Mouse (Mus musculus) MEL (cell line): ENCODE measurements at regions not wholly inside any gene's neighbourhood (a gene's known extent, or its start where the extent isn't known, plus 50 kb on each side); places are given as distances from the start of the nearest gene placed in this dataset.

Experiments
- DNase-seq: peaks from one replicate; pipeline ENCODE4 v3.0.0; 2011; ENCODE audit warnings: low read depth, low spot score
- H3K27ac ChIP-seq: 2 replicates; pipeline ENCODE4 v1.5.1; 2012; ENCODE audit warnings: low read depth, mild to moderate bottlenecking, control low read depth, low read length, moderate library complexity; ENCODE audit not compliant: control insufficient read depth
- H3K27me3 ChIP-seq, 2 experiments: fragments of 150-350 bp in 1 of 2; sonication (generic) in 1 of 2; 2 replicates each; pipeline ENCODE4 v1.6.1; 2012; ENCODE audit warnings: low read length in 2 of 2, mild to moderate bottlenecking in 2 of 2, improper control_type of control experiment in 1 of 2, moderate library complexity in 1 of 2; ENCODE audit not compliant: insufficient read depth in 2 of 2, control insufficient read depth in 1 of 2
- H3K36me3 ChIP-seq, 2 experiments: 2 replicates each; pipeline ENCODE4 v1.6.1; 2012 to 2014; ENCODE audit warnings: low read length in 2 of 2, improper control_type of control experiment in 1 of 2, inconsistent platforms in 1 of 2, mild to moderate bottlenecking in 1 of 2; ENCODE audit not compliant: insufficient read depth in 2 of 2, control insufficient read depth in 1 of 2
- H3K4me1 ChIP-seq, 2 experiments: fragments of 150-350 bp in 1 of 2; sonication (generic) in 1 of 2; 2 replicates each; pipeline ENCODE4 v1.6.1; 2012; ENCODE audit warnings: low read length in 2 of 2, improper control_type of control experiment in 1 of 2, mild to moderate bottlenecking in 1 of 2; ENCODE audit not compliant: insufficient read depth in 2 of 2, control insufficient read depth in 1 of 2
- H3K4me3 ChIP-seq, 2 experiments: fragments of 150-350 bp in 1 of 2; sonication (generic) in 1 of 2; 2 replicates each; pipeline ENCODE4 v1.5.1; 2012; ENCODE audit warnings: low read depth in 2 of 2, low read length in 2 of 2, mild to moderate bottlenecking in 2 of 2, moderate library complexity in 2 of 2, control low read depth in 1 of 2, improper control_type of control experiment in 1 of 2; ENCODE audit not compliant: control insufficient read depth in 1 of 2, insufficient read depth in 1 of 2
- H3K79me2 ChIP-seq: 2 replicates; pipeline ENCODE4 v1.6.1; 2012; ENCODE audit warnings: mild to moderate bottlenecking, low read length, moderate library complexity; ENCODE audit not compliant: control insufficient read depth, poor library complexity, insufficient read depth
- H3K9ac ChIP-seq: 2 replicates; pipeline ENCODE4 v1.6.1; 2012; ENCODE audit warnings: low read depth, mild to moderate bottlenecking, control low read depth, low read length, moderate library complexity; ENCODE audit not compliant: control insufficient read depth, poor library complexity, severe bottlenecking
- H3K9me3 ChIP-seq: fragments of 150-350 bp; sonication (generic); replicated peaks from 2 replicates; pipeline ENCODE4 v1.6.1; 2012; ENCODE audit warnings: mild to moderate bottlenecking, low read length, improper control_type of control experiment, moderate library complexity; ENCODE audit not compliant: insufficient read depth
- BHLHE40 ChIP-seq: IDR thresholded peaks from 2 replicates; pipeline ENCODE4 v1.6.1; 2012; ENCODE audit warnings: low read depth, mild to moderate bottlenecking, inconsistent platforms, low read length, improper control_type of control experiment, borderline replicate concordance
- CHD1 ChIP-seq: IDR thresholded peaks from 2 replicates; pipeline ENCODE4 v1.6.1; 2012; ENCODE audit warnings: low read depth, mild to moderate bottlenecking, inconsistent platforms, low read length, improper control_type of control experiment
- E2F4 ChIP-seq: IDR thresholded peaks from 2 replicates; pipeline ENCODE4 v1.6.1; 2011; ENCODE audit warnings: low read depth, low read length, improper control_type of control experiment, borderline replicate concordance
- GABPA ChIP-seq: IDR thresholded peaks from 2 replicates; pipeline ENCODE4 v1.6.1; 2012; ENCODE audit warnings: low read depth, mild to moderate bottlenecking, inconsistent platforms, low read length, improper control_type of control experiment, moderate library complexity
- GATA1 ChIP-seq: IDR thresholded peaks from 2 replicates; pipeline ENCODE4 v1.6.1; 2011; ENCODE audit warnings: low read depth, low read length, improper control_type of control experiment
- HCFC1 ChIP-seq: IDR thresholded peaks from 2 replicates; pipeline ENCODE4 v1.6.1; 2012; ENCODE audit warnings: low read depth, mild to moderate bottlenecking, inconsistent platforms, low read length, improper control_type of control experiment, moderate library complexity
- JUND ChIP-seq: IDR thresholded peaks from 2 replicates; pipeline ENCODE4 v1.6.1; 2011; ENCODE audit warnings: low read depth, mild to moderate bottlenecking, improper control_type of control experiment, low read length
- KAT2A ChIP-seq: conservative IDR thresholded peaks from 2 replicates; pipeline ENCODE4 v1.6.1; 2012; ENCODE audit warnings: low read depth, low read length, improper control_type of control experiment, inconsistent platforms
- MAFK ChIP-seq: IDR thresholded peaks from 2 replicates; pipeline ENCODE4 v1.6.1; 2011; ENCODE audit warnings: low read depth, mild to moderate bottlenecking, low read length, improper control_type of control experiment, borderline replicate concordance
- MAZ ChIP-seq: IDR thresholded peaks from 2 replicates; pipeline ENCODE4 v1.6.1; 2012; ENCODE audit warnings: low read depth, mild to moderate bottlenecking, inconsistent platforms, low read length, improper control_type of control experiment
- MEF2A ChIP-seq: IDR thresholded peaks from 2 replicates; pipeline ENCODE4 v1.6.1; 2014; ENCODE audit warnings: low read depth, mild to moderate bottlenecking, inconsistent platforms, low read length, improper control_type of control experiment; ENCODE audit not compliant: poor library complexity, insufficient replicate concordance, severe bottlenecking; ENCODE audit errors: extremely low read depth
- MXI1 ChIP-seq: IDR thresholded peaks from 2 replicates; pipeline ENCODE4 v1.6.1; 2011; ENCODE audit warnings: mild to moderate bottlenecking, low read depth, low read length, improper control_type of control experiment
- MYC ChIP-seq: IDR thresholded peaks from 2 replicates; pipeline ENCODE4 v1.6.1; 2011; ENCODE audit warnings: low read depth, mild to moderate bottlenecking, low read length, improper control_type of control experiment, moderate library complexity
- NELFE ChIP-seq: IDR thresholded peaks from 2 replicates; pipeline ENCODE4 v1.6.1; 2011; ENCODE audit warnings: low read depth, low read length, improper control_type of control experiment
- POLR2A ChIP-seq, 2 experiments: IDR thresholded peaks; 2 replicates each; pipeline ENCODE4 v1.6.1; 2011 to 2012; ENCODE audit warnings: low read length in 2 of 2, mild to moderate bottlenecking in 2 of 2, control low read depth in 1 of 2, improper control_type of control experiment in 1 of 2, low read depth in 1 of 2, moderate library complexity in 1 of 2; ENCODE audit not compliant: control insufficient read depth in 1 of 2, insufficient read depth in 1 of 2, poor library complexity in 1 of 2
- POLR2AphosphoS2 ChIP-seq: IDR thresholded peaks from 2 replicates; pipeline ENCODE4 v1.6.1; 2011; ENCODE audit warnings: low read length, improper control_type of control experiment
- RAD21 ChIP-seq: IDR thresholded peaks from 2 replicates; pipeline ENCODE4 v1.6.1; 2011; ENCODE audit warnings: mild to moderate bottlenecking, low read depth, low read length, improper control_type of control experiment
- RCOR1 ChIP-seq: IDR thresholded peaks from 2 replicates; pipeline ENCODE4 v1.6.1; 2012; ENCODE audit warnings: low read depth, mild to moderate bottlenecking, inconsistent platforms, low read length, improper control_type of control experiment
- SIN3A ChIP-seq: IDR thresholded peaks from 2 replicates; pipeline ENCODE4 v1.6.1; 2012; ENCODE audit warnings: low read length, improper control_type of control experiment, inconsistent platforms
- SMC3 ChIP-seq: IDR thresholded peaks from 2 replicates; pipeline ENCODE4 v1.6.1; 2011; ENCODE audit warnings: low read depth, low read length, improper control_type of control experiment
- TCF12 ChIP-seq: IDR thresholded peaks from 2 replicates; pipeline ENCODE4 v1.6.1; 2014; ENCODE audit warnings: low read depth, mild to moderate bottlenecking, inconsistent platforms, low read length, improper control_type of control experiment, moderate library complexity
- USF1 ChIP-seq: IDR thresholded peaks from 2 replicates; pipeline ENCODE4 v1.6.1; 2014; ENCODE audit warnings: low read depth, mild to moderate bottlenecking, inconsistent platforms, low read length, improper control_type of control experiment, moderate library complexity
- USF2 ChIP-seq, 2 experiments: IDR thresholded peaks; 2 replicates each; pipeline ENCODE4 v1.6.1; 2011 to 2012; ENCODE audit warnings: improper control_type of control experiment in 2 of 2, low read length in 2 of 2, borderline replicate concordance in 1 of 2, inconsistent platforms in 1 of 2, low read depth in 1 of 2, mild to moderate bottlenecking in 1 of 2; ENCODE audit not compliant: insufficient read depth in 1 of 2
- ZC3H11A ChIP-seq: IDR thresholded peaks from 2 replicates; pipeline ENCODE4 v1.6.1; 2012; ENCODE audit warnings: low read depth, mild to moderate bottlenecking, inconsistent platforms, low read length, improper control_type of control experiment
- ZKSCAN1 ChIP-seq: IDR thresholded peaks from 2 replicates; pipeline ENCODE4 v1.6.1; 2012; ENCODE audit warnings: low read depth, mild to moderate bottlenecking, inconsistent platforms, low read length, improper control_type of control experiment, moderate library complexity

DNA sequence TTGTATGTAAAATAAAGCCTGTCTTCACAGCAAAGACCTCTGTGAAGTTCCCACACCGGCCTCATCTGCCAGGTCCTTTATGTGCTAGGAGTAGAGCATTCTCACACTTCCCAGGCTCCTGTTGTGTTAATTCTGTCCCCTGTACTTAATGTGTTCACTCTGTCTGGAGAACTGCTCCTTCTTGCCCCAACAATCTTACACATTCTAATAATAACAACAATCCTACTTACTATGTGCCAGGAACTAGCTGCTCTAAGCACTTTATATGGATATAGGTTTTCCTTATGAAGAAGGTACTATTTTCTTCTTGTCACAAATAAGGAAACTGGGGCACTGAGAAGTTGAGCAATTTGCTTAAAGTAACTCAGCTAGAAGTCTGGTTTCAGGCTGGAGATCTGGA lies 456.6 kb upstream of the Nr2f1 start:
- no peak for TF ChIP-seq JUND
- TF ChIP-seq NELFE: no peak
- no peak for TF ChIP-seq MYC
- no peak for TF ChIP-seq HCFC1
- TF ChIP-seq MAFK: no peak
- TF ChIP-seq, all 39 proteins: peak for 0
- no peaks in the 10 kb centered on the region for H3K36me3 ChIP-seq
- H3K27ac ChIP-seq: no peak overlapping the region
- no peaks in the 10 kb centered on the region for H3K79me2 ChIP-seq
- H3K4me1 ChIP-seq: no peaks in the 10 kb centered on the region
- no peak for DNase-seq
- H3K9ac ChIP-seq: no peak overlapping the region
- no peaks in the 10 kb centered on the region for H3K9me3 ChIP-seq
- H3K27me3 ChIP-seq: peaks cover 8 to 18% of the 10 kb centered on the region in 2 experiments
- H3K4me3 ChIP-seq: no peak overlapping the region

GRCm38 (mm10) chr13:78650824-78651223 lies 451.3 kb upstream of the Nr2f1 start:
- Histone ChIP-seq H3K4me1 (no peaks in the 10 kb centered on the region), H3K4me3 (no peak overlapping the region), H3K27me3 (peaks cover 1 to 5% of the 10 kb centered on the region in 2 experiments; a peak in 2 of 4 replicates), H3K36me3 (no peaks in the 10 kb centered on the region), H3K9me3 (no peaks in the 10 kb centered on the region), H3K27ac (no peak overlapping the region), H3K79me2 (no peaks in the 10 kb centered on the region), H3K9ac (no peak overlapping the region)
- no peak for TF ChIP-seq MAZ
- no peak for TF ChIP-seq SIN3A
- TF ChIP-seq ZKSCAN1: no peak
- TF ChIP-seq GABPA: no peak
- no peak for TF ChIP-seq BHLHE40
- TF ChIP-seq TCF12: no peak
- TF ChIP-seq POLR2AphosphoS2: no peak
- TF ChIP-seq CHD1: no peak
- TF ChIP-seq NELFE: no peak
- DNase-seq: no peak

GRCm38 (mm10) chr13:78644556-78644955 lies 445.0 kb upstream of the Nr2f1 start:
- H3K9me3 ChIP-seq: no peaks in the 10 kb centered on the region
- H3K36me3 ChIP-seq: peaks cover 0 to 2% of the 10 kb centered on the region in 2 experiments; a peak in 1 of 4 replicates
- no peaks in the 10 kb centered on the region for H3K27me3 ChIP-seq
- no peak for TF ChIP-seq ZKSCAN1
- TF ChIP-seq NELFE: no peak
- no peak for TF ChIP-seq USF1
- TF ChIP-seq GATA1: no peak
- TF ChIP-seq USF2 (IDR thresholded peaks at IDR 0.05; ENCODE audit: borderline replicate concordance in 1 of 2, insufficient read depth in 1 of 2, low read depth in 1 of 2, low read length in 2 of 2): no peak
- no peak for TF ChIP-seq RCOR1
- no peak for TF ChIP-seq POLR2AphosphoS2
- no peak for TF ChIP-seq ZC3H11A
- TF ChIP-seq E2F4: no peak
- no peak for TF ChIP-seq KAT2A
- TF ChIP-seq MXI1: no peak
- TF ChIP-seq RAD21: no peak
- no peak for TF ChIP-seq POLR2A (IDR thresholded peaks at IDR 0.05; ENCODE audit: control insufficient read depth in 1 of 2, insufficient read depth in 1 of 2, low read depth in 1 of 2, low read length in 2 of 2, poor library complexity in 1 of 2)
- no peak for TF ChIP-seq SMC3
- TF ChIP-seq TCF12: no peak
- no peak for TF ChIP-seq JUND
- TF ChIP-seq MEF2A: no peak
- no peak for TF ChIP-seq MYC
- no peak for TF ChIP-seq HCFC1
- TF ChIP-seq MAFK: no peak
- H3K9ac ChIP-seq: no peak overlapping the region
- H3K4me3 ChIP-seq: no peak overlapping the region
- no peak for DNase-seq
- H3K27ac ChIP-seq: no peak overlapping the region
- H3K79me2 ChIP-seq: no peaks in the 10 kb centered on the region
- no peaks in the 10 kb centered on the region for H3K4me1 ChIP-seq
